Mouse (Mus musculus) adipocyte (in vitro differentiated cells): ENCODE data around the gene Lrrc23.
A peak's percentile ranks its signal among the peaks of the same experiment; 100 is the strongest.

Experiments
- DNase-seq: peaks from one replicate; pipeline ENCODE4 v3.0.0-alpha.2; 2016; ENCODE audit warnings: low spot score

Lrrc23 gene

GRCm38 (mm10) chr6:124740888-124741761, 38.4 kb downstream of the Lrrc23 start, which contains the start of gene Grcc10:
TSS of gene Grcc10 (minus strand) at chr6:124741374.
- DNase-seq = peak; percentile 92

GRCm38 (mm10) chr6:124740211-124740887, 39.2 kb downstream of the Lrrc23 start:
- DNase-seq = peak; percentile 88

GRCm38 (mm10) chr6:124739231-124739796, 40.2 kb downstream of the Lrrc23 start:
- no peak for DNase-seq

GRCm38 (mm10) chr6:124738511-124739023, 41.0 kb downstream of the Lrrc23 start, which contains the start of gene Ptpn6:
TSS of gene Ptpn6 (minus strand) at chr6:124738714.
- DNase-seq = no peak

GRCm38 (mm10) chr6:124737040-124737439, 42.5 kb downstream of the Lrrc23 start:
- DNase-seq = no peak

GRCm38 (mm10) chr6:124734417-124734816, 45.1 kb downstream of the Lrrc23 start:
- no peak for DNase-seq

- DNase-seq = no peak
These were observed 46.8 kb downstream of the Lrrc23 start for GRCm38 (mm10) chr6:124732476-124733370.

- DNase-seq = no peak
These were observed 48.5 kb downstream of the Lrrc23 start for GRCm38 (mm10) chr6:124731038-124731437.

GRCm38 (mm10) chr6:124729850-124730705, 49.4 kb downstream of the Lrrc23 start:
- no peak for DNase-seq

- DNase-seq = no peak
These were observed 50.9 kb downstream of the Lrrc23 start for GRCm38 (mm10) chr6:124728621-124729020.

GRCm38 (mm10) chr6:124724472-124724871, 55.1 kb downstream of the Lrrc23 start:
- no peak for DNase-seq

- DNase-seq = no peak
These were observed 56.0 kb downstream of the Lrrc23 start for GRCm38 (mm10) chr6:124723541-124723940.

GRCm38 (mm10) chr6:124722876-124723473, 56.6 kb downstream of the Lrrc23 start:
- DNase-seq = no peak

GRCm38 (mm10) chr6:124720904-124721303, 58.6 kb downstream of the Lrrc23 start:
- DNase-seq = no peak
